Mouse (Mus musculus): ENCODE measurements around the gene Tspan5. TPM values are rescaled to one million over a fixed set of nuclear protein-coding genes. Genes with fewer than 3 reads are reported as not detected.

The Tspan5 gene
- polyA plus RNA-seq, 1 experiment from 2014 or later, result 12.5 TPM

- Histone ChIP-seq H3K4me3 (ENCODE audit: low read depth, low read length) (no peak overlapping the region), H3K27me3 (replicated peaks; ENCODE audit: control insufficient read depth, insufficient read depth, low read length) (no peaks in the 10 kb centered on the region), H3K36me3 (ENCODE audit: control insufficient read depth, insufficient read depth, low read length) (no peaks in the 10 kb centered on the region), H3K4me1 (replicated peaks; ENCODE audit: control insufficient read depth, insufficient read depth, low read length) (peaks cover 12% of the 10 kb centered on the region), H3K4me2 (no peak overlapping the region), H3K9ac (ENCODE audit: low read depth, low read length) (no peak overlapping the region), H3K9me3 (ENCODE audit: control insufficient read depth, low read length) (no peaks in the 10 kb centered on the region), H3K27ac (ENCODE audit: low read depth, low read length) (no peak overlapping the region)
- ATAC-seq (replicated peaks; ENCODE audit: low FRiP score) (no peak), DNase-seq (ENCODE audit: low spot score) (no peak)
- WGBS, result 78% methylated on average over 2 of the region's 2 CpGs
These were observed 15.3 kb downstream of the Tspan5 start for GRCm38 (mm10) chr3:138757283-138757682.

DNA sequence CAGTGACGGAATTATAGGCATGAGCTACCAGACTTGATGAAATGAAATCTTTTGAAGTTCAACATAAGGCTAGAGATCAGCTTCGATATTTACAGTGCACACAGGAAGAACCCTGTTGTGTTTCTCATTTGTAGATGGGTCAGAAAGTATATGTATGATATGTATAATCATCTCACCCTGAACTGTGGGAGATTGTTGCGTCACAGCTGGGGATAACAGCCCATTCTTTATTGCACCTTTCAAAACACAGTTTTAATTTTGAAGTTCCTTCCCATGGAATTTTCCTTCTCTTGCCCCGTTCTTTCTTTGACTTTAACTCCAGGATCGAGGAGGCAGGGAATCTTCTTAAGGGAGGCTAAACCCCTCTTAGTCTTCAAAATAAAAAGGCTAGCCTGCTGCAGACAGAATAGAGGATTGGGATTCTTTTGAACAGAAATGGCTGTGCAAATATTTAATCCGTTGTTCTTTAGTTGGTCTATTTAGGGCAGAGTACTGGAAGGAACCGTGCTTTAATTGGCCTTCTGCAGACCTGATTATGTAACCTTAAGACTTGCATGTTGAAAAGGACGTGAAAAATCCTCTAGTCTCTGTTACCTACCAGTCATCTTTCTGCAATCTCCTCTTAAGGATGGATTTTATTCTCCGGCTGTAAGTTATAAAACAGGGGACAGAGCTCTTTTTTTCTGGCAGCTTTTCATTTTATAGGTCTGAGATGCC lies 18.1 kb downstream of the Tspan5 start:
- Histone ChIP-seq H3K4me3 (ENCODE audit: low read depth, low read length) (no peak overlapping the region), H3K36me3 (ENCODE audit: control insufficient read depth, insufficient read depth, low read length) (no peaks in the 10 kb centered on the region), H3K4me1 (replicated peaks; ENCODE audit: control insufficient read depth, insufficient read depth, low read length) (0 out of 2 replicates have a peak, but pooled peaks cover 2% of the 10 kb centered on the region), H3K27me3 (replicated peaks; ENCODE audit: control insufficient read depth, insufficient read depth, low read length) (no peaks in the 10 kb centered on the region), H3K9ac (ENCODE audit: low read depth, low read length) (no peak overlapping the region), H3K27ac (ENCODE audit: low read depth, low read length) (no peak overlapping the region), H3K4me2 (no peak overlapping the region), H3K9me3 (ENCODE audit: control insufficient read depth, low read length) (no peaks in the 10 kb centered on the region)
- DNase-seq (ENCODE audit: low spot score), result no peak
- 70% methylated on average over 9 of the region's 9 CpGs for WGBS
- no peak for ATAC-seq (replicated peaks; ENCODE audit: low FRiP score)

DNA sequence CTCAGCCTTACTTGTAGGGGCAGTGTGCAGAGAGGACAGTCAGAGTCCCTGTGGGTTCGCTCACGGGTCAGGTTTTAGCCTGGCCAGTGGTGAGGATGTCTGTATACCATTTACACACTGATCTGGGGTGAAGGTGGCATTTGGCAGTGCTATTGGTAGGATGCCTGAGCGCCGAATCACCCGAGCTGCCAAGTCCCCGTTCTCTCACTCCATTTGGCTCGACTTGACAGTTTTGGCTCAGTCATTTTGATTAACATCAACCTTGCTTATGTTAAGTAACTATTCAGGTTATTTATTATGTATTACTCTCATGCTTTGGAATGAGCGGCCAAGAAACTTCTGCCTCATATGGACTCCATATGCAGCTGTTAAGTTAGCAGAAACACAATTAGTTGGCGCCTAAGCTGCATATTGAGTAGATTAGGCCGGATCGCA lies 18.7 kb downstream of the Tspan5 start:
- Histone ChIP-seq H3K27ac (ENCODE audit: low read depth, low read length) (no peak overlapping the region), H3K4me1 (replicated peaks; ENCODE audit: control insufficient read depth, insufficient read depth, low read length) (0 out of 2 replicates have a peak, but pooled peaks cover 2% of the 10 kb centered on the region), H3K27me3 (replicated peaks; ENCODE audit: control insufficient read depth, insufficient read depth, low read length) (no peaks in the 10 kb centered on the region), H3K36me3 (ENCODE audit: control insufficient read depth, insufficient read depth, low read length) (no peaks in the 10 kb centered on the region), H3K9me3 (ENCODE audit: control insufficient read depth, low read length) (no peaks in the 10 kb centered on the region), H3K4me3 (ENCODE audit: low read depth, low read length) (no peak overlapping the region), H3K4me2 (no peak overlapping the region), H3K9ac (ENCODE audit: low read depth, low read length) (no peak overlapping the region)
- DNase-seq (ENCODE audit: low spot score), result no peak
- 81% methylated on average over 11 of the region's 11 CpGs for WGBS
- no peak for ATAC-seq (replicated peaks; ENCODE audit: low FRiP score)

DNA sequence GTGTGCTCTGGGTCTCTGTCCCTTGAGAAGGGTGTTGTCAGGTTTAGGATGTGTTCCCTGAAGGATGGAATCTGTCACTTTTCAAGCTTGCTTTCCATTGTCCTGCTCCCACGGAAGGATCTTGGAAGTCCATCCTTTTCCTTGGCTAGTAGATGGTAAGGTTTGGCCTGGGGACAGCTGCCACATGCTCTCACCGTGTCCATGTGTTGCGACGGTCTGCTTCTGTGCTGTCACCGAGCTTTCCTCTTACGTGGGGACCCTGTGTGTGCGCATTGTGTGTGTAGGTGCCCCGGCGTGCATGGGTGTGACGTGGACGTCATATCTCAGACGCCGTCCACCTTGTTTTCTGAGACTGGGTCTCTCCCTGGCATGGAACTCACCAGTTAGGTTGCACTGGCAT lies 19.5 kb downstream of the Tspan5 start:
- Histone ChIP-seq H3K36me3 (ENCODE audit: control insufficient read depth, insufficient read depth, low read length) (no peaks in the 10 kb centered on the region), H3K9me3 (ENCODE audit: control insufficient read depth, low read length) (no peaks in the 10 kb centered on the region), H3K4me2 (no peak overlapping the region), H3K9ac (ENCODE audit: low read depth, low read length) (no peak overlapping the region), H3K4me1 (replicated peaks; ENCODE audit: control insufficient read depth, insufficient read depth, low read length) (0 out of 2 replicates have a peak, but pooled peaks cover 2% of the 10 kb centered on the region), H3K27ac (ENCODE audit: low read depth, low read length) (no peak overlapping the region), H3K4me3 (ENCODE audit: low read depth, low read length) (no peak overlapping the region), H3K27me3 (replicated peaks; ENCODE audit: control insufficient read depth, insufficient read depth, low read length) (no peaks in the 10 kb centered on the region)
- DNase-seq (ENCODE audit: low spot score) (no peak), ATAC-seq (replicated peaks; ENCODE audit: low FRiP score) (no peak; the same call in 1 of the 2 replicates)
- WGBS, result 95% methylated on average over 13 of the region's 13 CpGs

GRCm38 (mm10) chr3:138763941-138764340 lies 21.9 kb downstream of the Tspan5 start:
- Histone ChIP-seq H3K4me1 (replicated peaks; ENCODE audit: control insufficient read depth, insufficient read depth, low read length) (no peaks in the 10 kb centered on the region), H3K9ac (ENCODE audit: low read depth, low read length) (no peak overlapping the region), H3K9me3 (ENCODE audit: control insufficient read depth, low read length) (no peaks in the 10 kb centered on the region), H3K4me2 (no peak overlapping the region), H3K27ac (ENCODE audit: low read depth, low read length) (no peak overlapping the region), H3K27me3 (replicated peaks; ENCODE audit: control insufficient read depth, insufficient read depth, low read length) (no peaks in the 10 kb centered on the region), H3K4me3 (ENCODE audit: low read depth, low read length) (no peak overlapping the region), H3K36me3 (ENCODE audit: control insufficient read depth, insufficient read depth, low read length) (no peaks in the 10 kb centered on the region)
- ATAC-seq (replicated peaks; ENCODE audit: low FRiP score) (no peak), DNase-seq (ENCODE audit: low spot score) (no peak)
- 79% methylated on average over 9 of the region's 9 CpGs for WGBS

DNA sequence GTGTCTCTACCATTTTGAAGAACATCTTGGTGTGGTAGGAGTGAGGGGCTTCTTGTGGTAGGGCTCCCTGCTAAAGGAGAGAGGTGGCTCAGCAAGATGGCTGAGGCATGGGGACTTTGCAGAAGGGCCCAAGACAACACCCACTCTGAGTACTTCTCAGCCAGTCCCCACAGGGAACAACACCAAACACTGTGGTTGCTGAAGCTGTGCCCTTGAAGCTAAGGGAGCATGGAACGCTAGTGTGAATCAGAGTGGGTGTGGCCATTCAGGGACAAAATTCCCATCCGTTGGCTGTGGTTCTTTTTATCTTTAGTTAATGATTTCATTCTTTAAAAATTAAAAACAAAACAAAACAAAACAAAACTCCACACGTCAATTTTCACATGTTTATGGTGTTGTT lies 22.8 kb downstream of the Tspan5 start:
- DNase-seq (ENCODE audit: low spot score), result no peak
- H3K9ac ChIP-seq (ENCODE audit: low read depth, low read length), result no peak overlapping the region
- H3K9me3 ChIP-seq (ENCODE audit: control insufficient read depth, low read length), result no peaks in the 10 kb centered on the region
- no peaks in the 10 kb centered on the region for H3K27me3 ChIP-seq (replicated peaks; ENCODE audit: control insufficient read depth, insufficient read depth, low read length)
- no peak overlapping the region for H3K4me3 ChIP-seq (ENCODE audit: low read depth, low read length)
- no peak overlapping the region for H3K4me2 ChIP-seq
- WGBS, result 82% methylated on average over 3 of the region's 3 CpGs
- ATAC-seq (replicated peaks; ENCODE audit: low FRiP score), result no peak
- H3K27ac ChIP-seq (ENCODE audit: low read depth, low read length), result no peak overlapping the region
- no peaks in the 10 kb centered on the region for H3K36me3 ChIP-seq (ENCODE audit: control insufficient read depth, insufficient read depth, low read length)
- peaks cover 5% of the 10 kb centered on the region for H3K4me1 ChIP-seq (replicated peaks; ENCODE audit: control insufficient read depth, insufficient read depth, low read length)

DNA sequence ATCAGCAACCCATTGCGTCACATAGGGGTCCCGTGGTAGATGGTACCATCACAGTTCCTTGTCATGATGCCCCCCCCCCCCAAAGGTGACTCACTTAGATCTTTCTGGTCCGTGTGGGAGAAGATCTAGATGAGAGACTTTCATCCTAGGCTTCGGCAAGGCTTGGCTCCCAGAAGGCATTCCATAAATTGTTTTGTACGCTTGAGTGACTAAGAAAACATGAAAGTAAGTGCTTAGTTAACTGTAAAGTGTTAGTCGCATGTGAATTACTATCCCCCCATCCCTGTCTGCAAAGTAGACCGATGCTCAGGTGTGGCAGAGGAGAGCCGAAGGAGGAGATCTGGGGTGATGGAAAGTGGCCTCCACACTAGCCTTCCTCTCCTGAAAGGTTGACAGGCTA lies 25.0 kb downstream of the Tspan5 start:
- no peak overlapping the region for H3K4me2 ChIP-seq
- peaks cover 27% of the 10 kb centered on the region for H3K4me1 ChIP-seq (replicated peaks; ENCODE audit: control insufficient read depth, insufficient read depth, low read length)
- H3K4me3 ChIP-seq (ENCODE audit: low read depth, low read length), result no peak overlapping the region
- ATAC-seq (replicated peaks; ENCODE audit: low FRiP score), result no peak
- no peak overlapping the region for H3K9ac ChIP-seq (ENCODE audit: low read depth, low read length)
- no peak overlapping the region for H3K27ac ChIP-seq (ENCODE audit: low read depth, low read length)
- no peaks in the 10 kb centered on the region for H3K9me3 ChIP-seq (ENCODE audit: control insufficient read depth, low read length)
- no peak for DNase-seq (ENCODE audit: low spot score)
- H3K36me3 ChIP-seq (ENCODE audit: control insufficient read depth, insufficient read depth, low read length), result no peaks in the 10 kb centered on the region
- WGBS, result 78% methylated on average over 8 of the region's 8 CpGs
- H3K27me3 ChIP-seq (replicated peaks; ENCODE audit: control insufficient read depth, insufficient read depth, low read length), result no peaks in the 10 kb centered on the region

GRCm38 (mm10) chr3:138768541-138769093 lies 26.6 kb downstream of the Tspan5 start:
- Histone ChIP-seq H3K27ac (ENCODE audit: low read depth, low read length) (no peak overlapping the region), H3K27me3 (replicated peaks; ENCODE audit: control insufficient read depth, insufficient read depth, low read length) (no peaks in the 10 kb centered on the region), H3K9ac (ENCODE audit: low read depth, low read length) (no peak overlapping the region), H3K9me3 (ENCODE audit: control insufficient read depth, low read length) (no peaks in the 10 kb centered on the region), H3K36me3 (ENCODE audit: control insufficient read depth, insufficient read depth, low read length) (no peaks in the 10 kb centered on the region), H3K4me2 (no peak overlapping the region), H3K4me3 (ENCODE audit: low read depth, low read length) (no peak overlapping the region), H3K4me1 (replicated peaks; ENCODE audit: control insufficient read depth, insufficient read depth, low read length) (peaks cover 28% of the 10 kb centered on the region)
- WGBS, result 73% methylated on average over 12 of the region's 12 CpGs
- ATAC-seq (replicated peaks; ENCODE audit: low FRiP score) (no peak), DNase-seq (ENCODE audit: low spot score) (no peak)

Data from liver, embryonic 11.5 days (tissue).